Mouse (Mus musculus) spleen, postnatal 36 days (tissue): Measurements from ENCODE around the gene Tns2.
A peak's percentile ranks its signal among the peaks of the same experiment; 100 is the strongest.

Experiments
- DNase-seq, 2 experiments: peaks; one replicate each; pipeline ENCODE4 v3.0.0; 2022; ENCODE audit warnings: low spot score in 2 of 2, mixed read lengths in 1 of 2

The Tns2 gene

DNA sequence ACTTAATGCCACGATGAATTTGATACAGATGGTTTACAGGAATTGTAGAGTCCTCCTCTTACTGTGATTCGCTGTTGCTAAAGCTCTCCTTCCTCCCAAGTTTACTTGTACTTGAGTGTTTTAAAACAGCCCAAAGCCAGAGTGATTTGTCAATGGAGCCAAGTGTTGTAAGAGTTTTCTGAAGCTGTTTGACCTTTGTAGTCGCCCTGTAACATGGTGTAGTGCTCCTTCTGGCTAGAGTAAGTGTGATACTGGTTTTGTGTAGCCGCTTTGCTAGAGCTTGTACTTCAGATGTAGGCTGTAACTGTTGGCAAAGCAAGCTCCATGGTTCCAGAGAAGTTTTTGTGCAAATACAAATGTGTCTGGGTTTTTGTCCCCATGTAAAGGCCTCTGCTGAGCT lies 8.0 kb upstream of the Tns2 start:
- DNase-seq = no peak

GRCm38 (mm10) chr15:102094157-102094556 lies 6.1 kb upstream of the Tns2 start:
- DNase-seq = no peak

- DNase-seq = no peak
Observed at GRCm38 (mm10) chr15:102094988-102095387, 5.2 kb upstream of the Tns2 start.

DNA sequence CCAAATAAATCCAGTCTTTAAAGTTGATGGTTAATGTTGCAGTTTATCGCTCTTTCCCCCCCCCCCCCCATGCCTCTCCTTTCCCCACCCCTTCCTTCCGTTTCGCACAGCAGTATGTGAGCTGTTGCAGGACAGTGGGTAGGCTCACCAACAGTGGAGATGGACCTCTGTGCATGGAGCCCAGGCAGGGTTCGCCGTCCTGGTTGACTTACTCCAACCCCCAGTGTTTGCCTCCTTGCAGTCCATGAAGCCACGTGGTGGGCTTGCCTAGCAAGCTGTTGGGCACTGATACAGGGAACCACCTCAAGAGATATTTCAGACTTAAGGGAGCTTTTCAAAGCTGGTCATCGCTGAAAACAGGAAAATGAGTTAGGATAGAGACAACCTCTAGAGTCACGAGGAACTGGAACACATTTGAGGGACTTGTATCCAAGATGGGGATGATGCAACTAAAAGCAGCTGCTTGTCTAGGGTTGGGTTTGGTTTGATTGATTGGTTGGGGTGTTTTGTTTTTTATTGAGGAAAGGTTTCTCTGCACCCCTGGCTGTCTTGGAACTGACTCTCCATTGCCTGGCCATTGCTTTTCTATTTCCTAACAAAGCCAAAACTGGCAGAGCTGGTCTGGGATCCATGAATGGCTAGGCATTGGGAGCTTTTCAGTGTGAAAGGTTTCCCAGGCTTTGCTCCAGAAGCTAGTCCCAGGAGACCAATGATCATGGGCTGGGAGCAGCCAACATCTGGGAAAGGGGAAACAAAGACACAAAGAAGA lies 2.9 kb upstream of the Tns2 start:
- DNase-seq = no peak

DNA sequence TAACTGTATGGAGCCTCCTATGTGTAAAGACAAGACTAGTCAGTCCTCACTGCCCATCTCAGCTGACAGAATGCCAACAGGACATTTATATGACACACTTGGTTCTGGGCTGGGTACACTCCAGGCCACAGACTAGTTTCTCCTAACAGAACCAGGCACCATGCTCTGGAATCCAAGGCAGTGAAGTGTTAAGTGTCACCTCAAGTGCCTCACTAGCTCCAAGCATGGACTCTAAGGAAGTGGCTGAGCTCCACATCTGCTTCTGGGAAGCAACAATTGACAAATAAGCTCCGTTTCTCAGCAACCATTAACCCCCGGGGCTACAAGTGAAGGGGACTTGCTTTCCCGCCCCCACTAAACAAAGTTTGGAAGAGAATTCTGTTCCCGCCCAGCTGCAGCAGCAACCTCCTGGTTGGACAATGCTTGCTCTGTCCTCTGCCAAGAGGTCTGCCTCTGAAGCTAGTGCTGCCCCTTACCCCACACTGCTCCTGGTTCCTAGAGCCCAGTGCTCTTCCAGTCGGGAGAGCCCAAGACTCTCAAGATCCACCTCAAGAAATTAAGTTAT lies 2.1 kb upstream of the Tns2 start:
- no peak for DNase-seq

- DNase-seq = no peak
Observed at GRCm38 (mm10) chr15:102099260-102099659, 953 bp upstream of the Tns2 start.

GRCm38 (mm10) chr15:102099771-102100160 lies 447 bp upstream of the Tns2 start:
- no peak for DNase-seq

GRCm38 (mm10) chr15:102100996-102101671 lies 921 bp downstream of the Tns2 start:
- DNase-seq = no peak

DNA sequence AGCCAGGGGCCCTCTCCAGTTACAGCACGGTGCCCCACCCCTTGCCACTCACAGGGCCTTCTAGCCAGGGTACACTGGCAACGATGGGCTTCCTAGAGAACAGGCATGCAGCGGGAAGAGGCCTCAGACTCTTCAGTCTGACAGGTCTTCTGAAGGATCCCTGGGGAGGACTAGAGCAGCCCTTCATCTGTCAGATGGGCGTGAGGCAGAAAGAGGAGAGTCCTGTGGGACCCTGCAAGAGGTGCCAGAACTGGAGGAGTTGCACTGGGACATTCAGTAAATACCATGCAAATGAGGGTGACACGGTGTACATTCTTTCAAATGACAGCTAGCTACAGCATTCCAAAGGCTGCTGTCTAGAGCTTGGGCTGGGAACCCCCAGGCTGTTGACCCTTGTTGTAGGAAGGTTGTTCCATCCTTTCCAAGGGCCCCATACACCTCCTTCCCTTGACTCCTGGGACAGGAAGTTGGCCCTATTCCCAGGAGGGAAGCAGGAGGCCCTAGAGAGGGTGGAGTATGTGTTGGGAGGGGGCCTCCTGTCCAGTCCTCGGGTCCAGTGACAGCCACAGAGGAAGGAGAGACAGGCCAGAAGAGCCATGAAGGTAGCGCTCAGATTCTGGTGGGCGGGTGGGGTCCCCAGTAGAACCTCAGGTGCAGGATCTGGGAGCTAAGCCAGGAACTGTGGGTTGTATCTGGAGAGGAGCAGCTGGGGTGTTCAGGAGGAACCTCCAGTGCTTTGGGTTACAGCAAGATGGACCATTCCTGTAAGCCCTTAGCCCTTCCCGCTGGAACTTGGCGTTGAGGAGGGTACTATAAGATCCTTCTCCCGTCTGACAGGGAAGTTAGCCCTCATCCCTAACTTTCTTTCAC lies 1.7 kb downstream of the Tns2 start:
- no peak for DNase-seq

GRCm38 (mm10) chr15:102102548-102103121 lies 2.4 kb downstream of the Tns2 start:
- no peak for DNase-seq

GRCm38 (mm10) chr15:102103371-102103946 lies 3.2 kb downstream of the Tns2 start:
- no peak for DNase-seq

- no peak for DNase-seq
Observed at GRCm38 (mm10) chr15:102103947-102104555, 3.8 kb downstream of the Tns2 start.

DNA sequence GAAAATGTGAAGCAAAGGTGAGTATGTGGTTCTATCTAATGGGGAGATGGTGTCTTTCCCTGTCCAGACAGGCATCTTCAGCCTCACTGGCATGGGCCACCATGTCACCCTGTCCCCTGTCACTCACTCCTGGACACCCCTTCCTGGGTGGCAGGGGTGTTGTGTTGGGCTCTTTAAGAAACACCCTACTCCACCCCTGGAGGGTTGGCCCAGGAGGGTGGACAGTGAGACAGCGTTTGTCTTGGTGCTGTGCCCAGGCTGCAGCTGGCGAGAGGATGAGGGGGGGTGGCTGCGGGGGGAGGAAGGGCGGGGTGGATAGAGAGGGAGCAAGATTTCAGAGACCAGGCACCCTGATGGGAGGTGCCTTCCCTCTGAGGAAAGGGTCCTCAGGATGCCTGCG lies 5.1 kb downstream of the Tns2 start:
- DNase-seq = no peak

- DNase-seq = peak; percentile 44 to 50
Observed at GRCm38 (mm10) chr15:102105764-102106730, 5.8 kb downstream of the Tns2 start.

GRCm38 (mm10) chr15:102106754-102107456 lies 6.7 kb downstream of the Tns2 start:
- no peak for DNase-seq

- peak; percentile 41 to 54 for DNase-seq
Observed at GRCm38 (mm10) chr15:102107689-102108573, 7.7 kb downstream of the Tns2 start.

- DNase-seq = peak; percentile 54 to 59
Observed at GRCm38 (mm10) chr15:102108651-102109525, 8.7 kb downstream of the Tns2 start.
